Mouse (Mus musculus) small intestine, adult 10 weeks (tissue): ENCODE results near the gene Gm21488. TPM values are rescaled to one million over a fixed set of nuclear protein-coding genes. Genes with fewer than 3 reads are reported as not detected.

ENCODE experiments used
- polyA plus RNA-seq: library from polyadenylated mRNA; stranded (reverse); fragments of 350-450 nt; fragmentation: Illumina TruSeq; extraction: RNeasy Lipid Tissue Mini Kit (QIAGEN cat#74804); gene quantifications from one replicate; pipeline ENCODE4 v1.2.3, GENCODE M21; 2014; ENCODE audit warnings: low replicate concordance

The Gm21488 gene
- not detected for polyA plus RNA-seq

DNA sequence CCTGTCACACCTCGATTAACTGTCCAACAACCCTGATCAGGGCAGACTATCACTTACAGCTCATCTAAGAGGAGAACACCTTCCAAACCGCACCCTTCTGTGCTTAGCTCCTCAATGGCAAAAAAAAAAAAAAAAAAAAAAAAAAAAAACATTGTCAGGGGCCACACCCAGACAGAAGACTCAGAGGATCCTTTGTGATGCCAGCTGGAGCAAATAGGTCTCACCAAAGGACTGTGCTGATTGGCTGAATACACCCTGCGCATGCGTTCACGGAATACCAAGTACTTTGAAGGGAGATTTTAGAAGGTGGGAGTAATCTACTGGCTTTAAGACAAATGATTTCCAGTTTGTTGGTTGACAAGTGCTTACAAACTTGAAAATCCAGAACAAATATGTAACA lies at the start of gene Gm21488:
Gene Gm21488 (minus strand): TSS at position 101 of the 400 bp plus-strand sequence.

